Mouse (Mus musculus) kidney, adult 2 months (tissue): ENCODE measurements around the gene Cldnd2.

ENCODE experiments used
- CTCF ChIP-seq: fragments of 200-500 bp; conservative IDR thresholded peaks from 2 replicates; pipeline ENCODE4 v1.5.1; 2011; ENCODE audit warnings: low read depth, mild to moderate bottlenecking, control low read depth, low read length, moderate library complexity, mixed read lengths; ENCODE audit not compliant: insufficient read depth, insufficient read length
- POLR2A ChIP-seq: fragments of 200-500 bp; IDR thresholded peaks from one replicate; pipeline ENCODE4 v1.6.1; 2011; ENCODE audit warnings: low read depth, low read length, control low read depth

DNA sequence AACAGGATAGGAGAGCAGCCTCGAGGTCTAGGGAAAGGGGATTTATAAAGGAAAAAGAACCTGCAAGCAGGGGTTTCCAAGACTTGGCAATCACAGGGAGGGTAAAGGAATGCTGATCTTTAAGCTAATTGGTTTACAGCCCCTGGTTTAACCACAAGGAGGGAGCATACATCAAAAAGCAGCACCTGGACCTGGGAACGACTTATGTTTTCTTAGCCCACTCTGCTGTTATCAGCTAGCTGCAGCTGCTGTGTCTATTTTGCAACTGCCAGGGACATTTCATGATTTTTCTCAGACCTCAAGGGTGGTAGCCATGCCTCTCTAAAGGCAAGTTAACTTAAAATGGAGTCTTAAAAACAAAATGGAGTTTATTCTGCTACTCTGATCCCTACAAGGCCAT is 37.9 kb upstream of the Cldnd2 start:
- TF ChIP-seq POLR2A (no peak), CTCF (no peak)
